Mouse (Mus musculus) CD8-positive naive resting alpha-beta T cell, adult 2 months (primary cell): ENCODE measurements around the gene Rangap1.

Experiments
- DNase-seq, 2 experiments: peaks; one replicate each; pipeline ENCODE4 v3.0.0; 2022; ENCODE audit warnings: low read depth in 2 of 2, low spot score in 2 of 2

The Rangap1 gene

DNA sequence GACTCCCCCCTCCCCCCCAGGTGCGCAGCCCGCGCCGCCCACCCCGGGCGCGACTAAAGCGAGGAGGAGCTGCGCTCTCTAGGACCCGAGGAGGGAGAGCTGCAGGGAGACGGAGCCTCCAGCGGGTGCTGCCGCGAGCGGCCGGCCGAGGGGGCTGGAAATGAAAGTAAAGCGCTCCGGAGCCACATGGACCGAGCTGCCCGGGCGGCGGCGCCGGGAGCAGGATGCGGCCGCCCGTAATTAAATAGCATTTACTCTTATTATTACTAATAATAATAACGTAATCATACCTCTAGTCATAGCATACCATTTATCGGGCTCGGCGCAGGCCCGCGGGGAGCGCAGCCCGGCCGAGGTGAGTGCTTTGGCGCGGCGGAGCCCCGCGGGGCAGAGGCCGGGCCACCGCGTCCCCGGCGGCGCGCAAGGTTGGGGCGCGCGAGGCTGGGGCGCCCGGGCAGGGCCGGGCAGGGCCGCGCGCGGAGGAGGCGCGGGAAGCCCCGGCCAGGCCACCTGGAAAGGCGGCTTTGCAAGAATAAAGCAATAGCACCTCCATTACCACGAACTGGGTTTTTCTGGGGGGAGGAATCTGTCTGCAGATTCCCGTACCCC lies at the start of gene Rangap1, which contains the start of gene Zc3h7b:
Gene Rangap1 (minus strand): TSS at position 539 of the 609 bp plus-strand sequence.
Gene Zc3h7b (plus strand): TSS at position 66 of the 609 bp plus-strand sequence.
- peak; percentile 22 to 44 for DNase-seq

DNA sequence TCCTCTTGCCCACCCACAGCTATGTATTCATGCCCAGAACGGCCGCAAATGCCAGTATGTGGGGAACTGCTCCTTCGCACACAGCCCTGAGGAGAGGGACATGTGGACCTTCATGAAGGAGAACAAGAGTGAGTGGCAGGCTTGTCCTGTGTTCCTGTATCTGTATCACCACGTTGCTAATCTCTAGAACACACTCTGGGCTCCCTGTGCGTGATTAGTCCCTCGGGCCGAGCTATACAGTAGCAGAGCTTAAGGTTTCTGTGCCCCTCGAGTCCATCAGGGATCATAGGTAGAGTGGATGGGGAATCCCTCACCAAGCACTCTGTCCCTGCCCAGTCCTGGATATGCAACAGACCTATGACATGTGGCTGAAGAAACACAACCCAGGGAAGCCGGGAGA lies 47.1 kb upstream of the Rangap1 start:
- no peak for DNase-seq

DNA sequence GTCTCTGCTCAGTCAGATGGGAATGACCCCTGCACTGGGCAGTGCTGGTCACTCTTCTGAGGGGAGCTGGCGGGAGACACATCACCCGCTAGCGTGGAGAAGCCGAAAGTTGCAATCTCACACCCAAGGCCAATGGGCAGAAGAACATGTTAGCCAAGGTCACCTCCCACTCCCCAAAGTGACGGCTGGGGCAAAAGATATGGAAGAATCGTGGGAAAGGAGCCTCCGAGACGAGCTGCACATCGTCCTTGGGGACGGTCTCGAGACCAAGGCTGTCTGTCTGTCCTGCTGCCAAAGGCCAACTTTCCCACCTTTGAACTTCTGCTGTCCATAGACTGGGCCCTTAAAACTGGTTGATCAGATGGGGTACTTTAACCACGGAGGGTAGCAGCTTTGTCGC lies 42.2 kb upstream of the Rangap1 start:
- no peak for DNase-seq

DNA sequence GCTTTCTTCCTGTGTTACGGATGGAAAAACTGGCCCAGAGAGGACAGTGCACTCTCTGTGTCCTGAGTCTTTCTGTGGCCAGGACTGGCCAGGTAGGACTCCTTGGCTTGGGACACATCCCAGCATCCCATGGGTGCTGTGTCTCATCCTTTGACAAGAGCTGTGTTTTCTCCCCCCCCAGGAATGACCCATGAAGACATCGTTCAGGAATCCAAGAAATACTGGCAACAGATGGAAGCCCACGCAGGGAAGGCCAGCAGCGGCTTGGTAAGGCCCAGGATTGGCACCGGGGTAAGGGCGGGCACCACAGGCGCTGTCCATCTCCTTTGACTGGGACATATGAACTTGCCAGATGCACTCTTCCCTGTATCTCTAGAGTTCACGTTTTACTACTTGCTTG lies 40.4 kb upstream of the Rangap1 start:
- DNase-seq, result no peak

DNA sequence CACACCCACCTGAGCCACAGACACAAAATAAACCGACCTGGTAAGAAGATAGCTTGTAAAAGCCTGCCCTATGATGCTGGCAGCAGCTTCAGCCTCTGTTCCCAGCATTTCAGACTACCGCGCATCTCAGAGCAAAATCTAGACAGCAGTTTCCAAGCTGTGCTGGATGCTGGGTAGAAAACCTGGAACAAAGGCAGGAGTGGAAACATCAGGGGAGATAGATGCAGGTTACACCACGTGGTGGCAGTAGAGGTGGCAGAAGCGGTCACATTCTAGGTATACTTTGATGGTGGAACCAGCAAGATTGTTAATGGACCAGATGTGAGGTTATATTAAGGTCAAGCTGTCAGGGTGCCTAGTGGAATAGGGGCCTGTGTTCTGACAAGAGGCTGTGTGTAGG lies 39.4 kb upstream of the Rangap1 start:
- no peak for DNase-seq

DNA sequence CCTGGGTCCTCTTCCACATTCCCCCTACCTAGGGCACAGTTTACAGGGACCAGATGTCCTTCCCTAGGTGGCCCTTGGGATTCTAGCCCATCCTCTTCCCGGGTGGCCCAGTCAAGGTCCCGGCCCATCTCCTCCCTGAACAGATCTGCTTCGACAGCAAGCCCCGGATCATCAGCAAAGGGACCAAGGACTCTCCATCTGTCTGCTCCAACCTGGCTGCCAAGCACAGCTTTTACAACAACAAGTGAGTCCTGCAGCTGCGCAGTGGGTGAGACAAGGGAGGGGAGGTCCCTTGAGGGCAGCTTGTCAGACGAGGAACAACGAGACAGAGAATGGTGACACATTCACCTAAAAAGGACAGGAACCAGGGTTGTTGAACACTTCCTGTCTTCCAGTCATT lies 36.5 kb upstream of the Rangap1 start:
- no peak for DNase-seq

DNA sequence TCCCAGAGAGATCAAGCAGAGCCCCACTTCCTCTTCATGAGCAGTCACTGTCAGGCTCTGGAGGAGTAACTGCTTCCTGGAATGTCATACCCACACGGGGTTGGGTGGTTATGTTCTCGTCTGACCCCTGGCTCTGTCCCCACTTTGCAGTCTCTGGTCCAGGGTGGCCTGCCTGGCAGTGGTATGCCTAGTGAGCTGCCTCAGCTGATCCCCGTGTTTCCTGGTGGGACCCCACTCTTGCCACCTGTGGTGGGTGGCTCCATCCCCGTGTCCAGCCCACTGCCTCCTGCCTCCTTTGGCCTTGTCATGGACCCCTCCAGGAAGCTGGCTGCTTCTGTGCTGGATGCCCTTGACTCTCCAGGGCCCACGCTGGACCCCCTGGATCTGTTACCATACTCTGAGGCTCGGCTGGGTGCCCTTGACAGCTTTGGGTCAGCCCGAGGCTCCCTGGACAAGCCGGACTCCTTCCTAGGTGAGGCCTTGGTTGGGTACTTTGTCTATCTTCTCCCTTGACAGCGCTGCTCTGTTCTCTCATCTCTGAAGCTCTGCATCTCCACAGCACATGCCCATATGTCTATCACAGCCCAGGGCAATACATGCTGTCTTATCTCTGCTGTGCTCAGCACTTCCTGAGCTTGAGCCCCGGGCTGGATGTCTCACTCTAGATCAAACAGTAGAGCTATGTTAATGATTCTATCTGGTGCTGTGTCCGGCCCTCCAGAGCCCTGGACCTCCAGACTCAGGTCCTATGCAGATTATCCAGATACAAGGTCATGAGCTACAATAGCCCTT lies 31.5 kb upstream of the Rangap1 start:
- no peak for DNase-seq

DNA sequence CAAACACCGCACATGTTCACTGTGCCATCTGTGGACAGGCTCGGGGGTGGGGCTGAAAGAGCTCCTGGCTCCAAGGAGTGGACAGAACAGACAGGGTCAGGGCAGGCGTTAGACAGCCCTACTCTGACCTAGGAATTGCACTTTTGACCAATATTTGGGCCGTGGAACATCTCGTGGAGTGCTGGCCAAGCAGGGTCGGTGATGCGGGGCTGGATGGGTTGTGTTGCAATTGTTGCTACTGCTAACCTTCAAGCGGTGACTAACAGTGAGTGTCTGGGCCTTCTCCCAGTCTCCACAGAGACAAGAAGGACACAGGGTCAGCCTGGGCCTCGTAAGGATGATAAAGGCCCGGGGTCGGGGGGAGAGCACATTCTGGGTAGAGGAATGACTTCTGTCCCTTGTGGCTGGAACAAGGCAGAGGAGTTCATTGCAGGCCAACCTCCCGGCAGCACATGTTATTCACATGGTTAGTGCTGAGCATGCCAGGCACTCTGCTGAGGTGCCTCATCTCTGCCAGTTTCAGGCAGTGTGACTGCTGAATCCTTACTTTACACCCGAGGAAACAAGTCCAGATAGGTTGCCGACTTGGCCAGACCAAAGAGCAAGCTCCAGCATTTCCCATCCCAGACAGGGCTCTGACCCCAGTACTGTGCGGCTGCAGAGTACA lies 29.3 kb upstream of the Rangap1 start:
- DNase-seq, result no peak

DNA sequence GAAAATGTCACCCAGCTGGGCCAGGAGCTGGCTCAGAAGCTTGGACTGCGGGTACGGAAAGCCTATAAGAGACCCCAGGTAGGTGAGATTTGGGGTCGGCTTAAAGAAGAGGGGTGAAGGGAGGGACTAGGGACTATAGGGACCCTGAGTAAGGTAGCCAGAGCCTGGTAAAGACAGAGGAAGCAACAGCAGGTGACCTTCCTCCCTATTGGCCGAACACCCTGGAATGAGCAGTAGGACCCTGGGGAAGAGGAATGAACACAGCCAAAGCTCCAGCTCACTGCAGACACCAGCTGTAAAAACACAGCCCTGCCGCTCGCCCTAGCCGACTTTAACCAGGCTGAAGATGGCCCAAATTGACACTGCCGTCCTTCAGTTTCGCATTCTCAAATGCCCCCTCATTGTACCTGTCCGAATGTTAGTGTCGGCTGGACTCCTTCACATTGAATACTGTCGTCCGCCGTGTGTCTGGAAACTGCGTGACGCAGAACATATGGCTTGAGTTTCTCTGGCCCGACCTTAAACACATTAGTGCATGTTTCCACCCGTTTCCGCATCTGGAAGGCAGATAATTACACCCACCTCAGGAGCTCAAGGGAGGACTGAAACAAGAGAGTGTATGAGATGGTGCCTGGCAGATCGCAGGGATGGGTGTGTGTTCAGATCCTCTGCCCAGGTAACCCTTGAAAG lies 27.2 kb upstream of the Rangap1 start:
- no peak for DNase-seq

DNA sequence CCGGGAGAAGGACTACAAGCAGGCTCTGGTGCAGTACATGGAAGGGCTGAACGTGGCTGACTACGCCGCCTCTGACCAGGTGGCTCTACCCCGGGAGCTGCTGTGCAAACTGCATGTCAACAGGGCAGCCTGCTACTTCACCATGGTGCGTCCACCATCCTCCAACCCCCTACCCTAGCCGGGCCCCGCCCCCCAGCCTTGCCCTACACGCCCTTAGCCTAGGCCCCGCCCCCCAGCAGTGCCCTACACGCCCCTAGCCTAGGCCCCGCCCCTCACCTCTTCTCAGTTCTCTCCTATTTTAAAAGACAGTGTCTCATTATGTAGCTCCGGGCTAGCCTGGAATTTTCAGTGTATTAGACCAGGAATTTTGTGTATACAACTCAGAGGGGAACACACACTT lies 23.7 kb upstream of the Rangap1 start:
- no peak for DNase-seq

DNA sequence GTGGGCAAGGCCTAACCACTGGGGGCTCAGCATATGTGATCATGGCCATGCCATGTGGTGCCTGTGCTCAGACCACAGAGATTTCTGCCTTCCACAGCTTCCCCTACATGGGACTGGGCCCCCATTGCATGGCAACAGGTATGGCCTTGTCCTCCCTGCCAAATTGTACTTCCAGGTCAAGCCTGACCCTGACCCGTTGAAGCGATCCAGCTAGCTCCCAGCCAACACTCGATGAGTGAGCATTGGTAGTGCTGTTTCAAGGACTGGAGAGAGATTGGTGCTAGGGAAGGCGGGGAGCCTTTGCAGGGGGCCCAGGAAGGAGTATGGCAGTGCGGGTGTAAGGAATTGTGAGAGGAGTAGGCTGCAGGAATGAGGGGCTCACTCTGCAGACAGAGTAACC lies 21.1 kb upstream of the Rangap1 start:
- DNase-seq, result no peak

DNA sequence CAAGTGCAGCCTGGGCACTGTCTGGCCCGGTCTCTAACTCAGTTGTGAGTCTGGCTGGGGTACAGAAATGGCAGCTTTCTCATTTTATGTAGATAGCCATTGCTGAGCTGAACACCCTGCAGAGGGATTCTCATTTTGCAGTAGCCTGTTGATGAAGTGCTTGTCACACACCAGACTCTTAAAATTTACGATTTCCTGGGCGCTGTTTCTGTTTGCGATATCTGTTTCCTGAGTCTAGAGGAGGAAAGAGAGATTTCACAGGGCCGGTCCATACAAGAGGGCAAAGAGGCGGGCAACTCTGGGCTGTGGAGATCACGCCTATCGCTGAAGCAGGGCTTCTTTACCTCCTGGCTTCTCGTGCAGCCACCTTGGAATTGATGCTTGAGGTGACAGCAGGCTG lies 20.3 kb upstream of the Rangap1 start:
- DNase-seq, result no peak

DNA sequence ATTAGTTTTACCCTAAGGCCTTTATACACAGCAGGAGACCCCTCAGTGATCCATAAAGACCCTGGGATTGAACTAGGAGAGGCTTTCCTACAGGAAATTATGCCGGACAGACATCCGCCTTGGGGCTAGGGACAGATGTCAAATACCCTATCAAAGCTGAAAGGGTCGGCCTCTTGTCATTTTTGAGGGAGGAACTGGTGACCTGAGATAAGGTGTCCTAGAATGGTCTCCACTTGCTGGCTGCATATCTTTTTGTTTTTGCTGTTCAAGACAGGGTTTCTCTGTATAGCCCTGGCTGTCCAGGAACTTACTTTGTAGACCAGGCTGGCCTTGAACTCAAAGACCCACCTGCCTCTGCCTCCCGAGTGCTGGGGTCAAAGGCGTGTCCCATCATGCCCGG lies 19.2 kb upstream of the Rangap1 start:
- no peak for DNase-seq

DNA sequence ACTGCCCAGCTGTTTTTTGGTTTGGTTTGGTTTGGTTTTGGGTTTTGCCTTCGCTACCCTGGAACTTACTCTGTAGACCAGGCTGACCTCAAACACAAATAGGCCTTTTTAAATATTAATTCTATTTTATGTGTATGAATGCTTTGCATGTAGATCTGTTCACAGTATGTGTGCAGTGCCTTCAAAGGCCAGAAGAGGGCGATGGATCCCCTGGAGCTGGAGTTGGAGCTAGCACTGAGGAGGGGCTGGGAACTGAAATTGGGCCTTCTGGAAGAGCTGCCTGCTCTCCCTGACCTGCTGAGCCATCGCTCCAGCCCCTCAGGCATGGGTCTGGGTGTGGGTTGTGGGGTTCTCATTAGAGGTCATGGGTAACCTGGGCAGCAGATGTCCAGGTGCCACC lies 16.6 kb upstream of the Rangap1 start:
- no peak for DNase-seq

DNA sequence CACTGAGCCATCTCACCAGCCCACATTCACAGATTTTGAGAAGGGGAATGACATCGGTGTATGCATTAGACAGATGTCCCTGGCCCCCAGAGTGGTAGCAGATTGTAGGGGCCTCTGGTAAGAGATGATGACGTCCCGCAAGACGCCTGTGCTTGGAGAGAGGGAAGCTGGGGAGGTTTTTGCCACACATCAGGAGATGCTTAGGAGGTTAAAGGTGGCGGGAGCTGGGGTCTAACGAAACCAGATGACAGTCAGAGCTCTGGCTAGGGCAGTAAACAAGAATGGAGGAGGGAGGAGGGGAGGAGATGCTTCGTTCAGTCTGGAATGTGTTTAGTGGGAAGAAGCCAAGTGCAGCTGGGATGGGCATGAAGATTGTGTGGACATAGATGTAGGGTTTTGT lies 16.1 kb upstream of the Rangap1 start:
- no peak for DNase-seq

DNA sequence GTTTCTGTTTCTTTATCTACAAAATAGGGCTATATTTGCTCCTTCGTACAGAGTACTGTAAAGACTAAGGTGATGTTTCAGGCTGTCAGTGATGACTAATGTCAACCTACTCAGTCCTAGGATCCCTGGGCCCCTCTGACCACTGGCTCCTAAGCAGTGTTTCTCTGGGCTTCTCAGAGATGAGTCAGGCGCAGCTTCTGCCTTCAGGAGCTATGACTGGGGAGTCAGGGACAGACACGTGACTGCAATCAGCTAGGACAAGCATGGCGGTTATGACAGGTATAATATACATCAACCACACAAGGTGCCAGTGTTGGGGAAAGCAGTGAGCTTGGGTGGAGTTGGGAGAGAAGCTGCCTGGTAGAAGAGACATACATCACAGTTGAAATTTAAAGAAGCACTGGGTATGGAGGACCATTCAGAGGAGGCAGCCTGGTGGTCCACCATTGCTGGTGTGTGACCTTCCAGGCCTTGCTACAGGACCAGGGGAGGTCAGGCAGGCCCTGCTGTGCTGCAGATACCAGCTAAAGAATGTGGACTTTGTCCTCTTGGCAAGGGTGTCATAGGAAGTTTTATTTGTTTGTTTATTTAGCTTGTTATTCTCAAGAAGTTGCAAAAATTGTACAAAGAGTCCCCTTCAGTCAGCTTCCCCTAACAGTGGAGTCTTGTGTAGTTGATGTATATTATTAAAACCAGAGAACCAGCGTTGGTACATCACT lies 15.2 kb upstream of the Rangap1 start:
- DNase-seq, result no peak

DNA sequence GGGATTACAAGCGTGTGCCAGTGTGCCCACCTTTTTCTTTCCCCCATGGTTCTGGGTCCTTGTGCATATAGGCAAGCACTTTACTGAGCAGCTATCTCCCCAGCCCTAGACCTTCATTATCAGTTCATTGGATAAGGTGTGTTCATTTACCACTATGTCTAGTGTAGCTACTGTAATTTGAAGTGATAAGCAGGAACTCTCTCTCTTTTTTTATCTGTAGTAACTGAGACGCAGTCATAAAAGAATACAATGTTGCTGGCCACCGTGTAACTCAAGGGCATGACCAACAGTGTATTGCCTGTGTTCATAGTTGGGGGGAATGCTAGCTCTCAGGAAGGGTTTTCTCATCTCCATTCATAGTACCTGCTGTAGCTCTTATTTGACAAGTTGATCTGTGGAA lies 14.2 kb upstream of the Rangap1 start:
- DNase-seq, result no peak

DNA sequence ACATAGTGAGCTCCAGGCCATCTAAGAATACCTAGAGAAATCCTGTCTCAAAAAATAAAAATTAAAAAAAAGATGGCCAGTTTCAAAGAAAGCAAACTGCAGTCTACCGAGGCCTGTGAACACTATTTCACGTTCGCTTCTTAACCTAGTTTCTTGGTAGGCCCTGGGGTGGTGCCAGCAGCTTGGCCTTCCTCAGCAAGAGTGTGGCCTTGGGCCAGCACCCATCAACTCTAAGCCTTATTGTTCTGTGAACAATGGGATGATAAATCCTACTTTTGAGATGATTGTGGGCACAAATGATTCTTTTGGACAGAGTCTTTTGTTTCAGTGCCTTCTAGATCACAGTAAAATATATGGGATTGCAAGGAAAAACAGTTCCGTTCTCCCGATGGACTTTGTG lies 13.4 kb upstream of the Rangap1 start:
- no peak for DNase-seq

DNA sequence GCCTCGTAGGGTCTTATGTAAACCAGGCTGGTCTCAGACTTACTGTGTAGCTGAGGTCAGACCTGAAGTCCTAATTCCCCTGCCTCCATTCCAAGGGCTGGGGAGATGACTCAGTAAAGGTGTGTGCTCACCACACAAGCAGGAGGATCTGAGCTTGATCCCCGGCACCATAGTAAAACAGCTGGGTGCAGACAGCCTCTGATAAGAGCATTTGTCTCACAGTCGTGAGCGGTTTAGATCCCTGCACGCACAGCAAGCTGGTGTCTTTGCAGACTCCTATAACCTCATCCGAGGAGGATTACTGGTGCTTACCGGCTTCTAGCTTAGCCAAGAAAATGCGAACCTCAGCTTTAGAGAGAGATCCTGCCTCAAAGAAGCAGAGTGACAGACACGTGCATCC lies 8.3 kb upstream of the Rangap1 start:
- no peak for DNase-seq

DNA sequence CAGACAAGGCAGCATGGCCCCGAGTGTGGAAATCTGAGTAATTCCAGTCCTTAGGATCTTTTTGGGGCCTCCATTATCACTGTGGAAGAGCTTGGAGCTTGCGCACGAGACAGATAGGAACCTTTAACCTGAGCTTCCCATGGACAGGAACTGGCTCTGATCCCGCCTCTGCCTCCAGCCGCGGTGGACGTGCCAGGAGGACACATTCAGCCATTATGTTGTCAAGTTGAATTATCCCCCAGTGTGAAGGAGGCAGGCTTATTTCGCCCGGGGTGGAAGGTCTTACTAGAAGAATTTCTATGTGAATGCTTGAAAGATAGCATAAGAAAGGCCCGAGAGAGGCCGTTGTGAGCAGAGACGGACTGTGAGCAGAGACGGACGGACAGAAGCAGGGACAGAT lies 4.4 kb upstream of the Rangap1 start:
- DNase-seq, result no peak

DNA sequence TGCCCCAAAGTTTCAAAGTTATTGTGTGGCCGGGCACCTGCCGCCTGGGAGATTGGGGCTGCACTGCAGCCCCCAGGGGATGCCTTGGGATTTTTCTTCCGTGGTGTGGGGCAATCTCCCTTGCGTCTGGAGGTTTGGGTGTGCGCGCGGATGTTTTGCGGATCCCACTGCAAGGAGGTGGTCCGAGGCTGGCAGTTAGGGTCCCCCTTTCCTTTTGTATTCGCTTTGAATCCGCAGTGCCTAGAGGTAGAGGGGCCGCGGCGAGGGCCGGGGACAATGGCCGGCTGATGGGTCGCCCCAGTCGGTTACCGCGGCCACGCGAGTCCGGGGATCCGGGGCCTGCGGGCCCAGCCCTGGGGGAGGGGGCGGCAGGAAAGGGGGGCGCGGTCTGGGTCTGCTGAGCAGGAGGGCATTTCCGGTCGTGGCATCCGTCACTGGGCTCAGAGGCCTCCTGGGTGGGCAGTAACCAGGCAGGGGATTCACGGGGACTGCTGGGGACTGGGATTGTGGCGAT lies 328 bp upstream of the Rangap1 start:
- peak; percentile 27 to 56 for DNase-seq
